Mouse (Mus musculus) hindbrain, embryonic 16.5 days (tissue): ENCODE results near the gene Cdiptos. TPM values are rescaled to one million over a fixed set of nuclear protein-coding genes. Genes with fewer than 3 reads are reported as not detected.

Experiments
- ATAC-seq: fragments of 200-750 bp; cut with Nextera tagmentation; 2 replicates; pipeline ENCODE4 v1.8.0; 2017; ENCODE audit warnings: moderate TSS enrichment, moderate library complexity
- H3K27ac ChIP-seq: fragments of 300-500 bp; sonication (generic); 2 replicates; pipeline ENCODE4 v1.5.1; 2014; ENCODE audit warnings: low read depth, mild to moderate bottlenecking, control low read depth, low read length, moderate library complexity
- H3K27me3 ChIP-seq: fragments of 300-500 bp; sonication (generic); replicated peaks from 2 replicates; pipeline ENCODE4 v1.6.1; 2014; ENCODE audit warnings: low read length; ENCODE audit not compliant: control insufficient read depth, insufficient read depth
- H3K36me3 ChIP-seq: fragments of 300-500 bp; sonication (generic); 2 replicates; pipeline ENCODE4 v1.6.1; 2014; ENCODE audit warnings: mild to moderate bottlenecking, low read length, moderate library complexity, mixed read lengths; ENCODE audit not compliant: control insufficient read depth, insufficient read depth
- H3K4me1 ChIP-seq: fragments of 300-500 bp; sonication (generic); 2 replicates; pipeline ENCODE4 v1.6.1; 2014; ENCODE audit warnings: low read depth, low read length; ENCODE audit not compliant: control insufficient read depth, insufficient read depth
- H3K4me2 ChIP-seq: fragments of 300-500 bp; sonication (generic); 2 replicates; pipeline ENCODE4 v1.6.1; 2014; ENCODE audit warnings: mild to moderate bottlenecking, low read length, control low read depth, moderate library complexity
- H3K4me3 ChIP-seq: fragments of 300-500 bp; sonication (generic); 2 replicates; pipeline ENCODE4 v1.5.1; 2014; ENCODE audit warnings: mild to moderate bottlenecking, low read length, control low read depth, moderate library complexity
- H3K9ac ChIP-seq: fragments of 300-500 bp; sonication (generic); 2 replicates; pipeline ENCODE4 v1.6.1; 2014; ENCODE audit warnings: low read depth, mild to moderate bottlenecking, control low read depth, low read length, moderate library complexity
- H3K9me3 ChIP-seq: fragments of 300-500 bp; sonication (generic); 2 replicates; pipeline ENCODE4 v1.6.1; 2014; ENCODE audit warnings: mild to moderate bottlenecking, low read length, moderate library complexity; ENCODE audit not compliant: control insufficient read depth
- WGBS: fragments of 180-500 bp; shearing (Covaris S2); extraction: QIAGEN DNeasy Blood & Tissue Kit; methylation state at CpG from one replicate; pipeline ENCODE4 v1.1.7; 2014; 5-methylcytosine and 5-hydroxymethylcytosine counted together
- polyA plus RNA-seq: library from polyadenylated mRNA; unstranded; fragments of >200 nt; fragmentation: Nextera tagmentation; extraction: Ambion mirVana; gene quantifications from 2 replicates; pipeline ENCODE4 v1.2.1, GENCODE M21; 2015

The Cdiptos gene
- polyA plus RNA-seq, 1 experiment from 2014 or later: 1.2 TPM

DNA sequence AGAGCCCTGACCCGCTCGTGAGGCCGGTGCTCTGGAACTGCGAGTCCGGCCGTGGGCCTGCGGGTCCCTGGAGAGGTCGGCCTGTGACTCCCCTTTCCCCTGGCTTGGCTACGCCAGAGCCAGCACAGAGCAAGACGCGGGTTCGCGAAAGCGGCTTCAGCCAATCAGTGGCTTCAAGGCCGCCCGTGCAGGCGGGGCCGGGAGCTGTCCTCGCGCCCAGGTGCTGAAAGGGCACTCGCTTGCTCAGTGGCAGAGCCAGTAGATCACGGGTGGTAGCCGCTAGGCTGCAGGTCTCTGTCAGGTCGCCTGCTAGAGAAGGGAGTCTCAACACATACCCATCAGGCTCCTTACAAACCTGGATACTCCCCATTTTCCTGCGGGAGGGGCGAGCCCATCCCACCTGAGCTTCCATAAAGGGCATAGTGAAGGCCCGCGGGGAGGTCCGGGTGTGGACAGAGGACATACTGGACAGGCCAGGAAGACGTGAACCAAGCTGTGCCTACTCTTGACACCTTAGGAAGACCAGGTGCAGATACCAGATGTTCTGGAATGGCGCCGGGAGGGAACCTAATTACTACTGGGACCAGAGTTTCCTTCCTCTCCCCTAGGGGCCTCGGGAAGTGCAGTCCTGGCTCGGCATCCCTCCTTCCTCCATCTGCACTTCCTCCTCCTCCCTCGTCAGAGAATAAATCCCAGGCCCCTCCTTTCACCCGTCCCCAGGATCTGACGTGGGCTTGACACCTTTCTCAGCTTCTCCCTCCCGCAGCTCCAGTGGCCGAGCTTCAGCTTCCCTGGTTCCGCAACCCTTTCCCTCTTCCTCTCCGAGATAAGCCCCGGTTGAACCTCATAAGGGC, 25.9 kb downstream of the Cdiptos start, which contains the start of gene Sez6l2:
Gene Sez6l2 (plus strand): TSS at position 771 of the 854 bp plus-strand sequence.
- under 1% methylated on average over 36 of the region's 42 CpGs for WGBS
- Histone ChIP-seq H3K4me3 (peak within 1 kb of the TSS; percentile 70), H3K27ac (peak within 1 kb of the TSS; percentile 93), H3K4me1 (peaks cover 28% of the 10 kb centered on the region), H3K27me3 (no peaks in the 10 kb centered on the region), H3K4me2 (peak within 1 kb of the TSS; percentile 93), H3K9me3 (no peaks in the 10 kb centered on the region), H3K9ac (peak within 1 kb of the TSS; percentile 78), H3K36me3 (peaks cover 4% of the 10 kb centered on the region)
- peak; percentile 92 for ATAC-seq

DNA sequence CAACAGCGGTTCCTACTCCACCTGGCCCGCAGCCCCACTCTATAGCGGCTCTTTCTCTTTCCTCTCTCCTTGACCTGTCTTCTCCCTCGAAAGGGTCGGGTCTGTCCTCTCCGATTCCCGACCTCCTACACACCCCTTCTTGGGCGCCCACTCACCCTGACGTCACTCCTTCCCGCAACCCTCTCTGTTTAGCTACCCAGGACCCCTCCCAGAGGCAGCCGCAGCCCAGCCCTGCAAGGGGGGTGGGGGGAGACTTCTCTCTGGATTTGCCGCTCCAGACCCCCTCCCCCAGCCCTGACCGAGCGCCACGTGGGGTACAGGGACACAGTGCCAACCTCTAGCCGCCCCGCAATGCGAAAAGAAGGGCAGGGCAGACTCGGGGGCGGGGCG, 26.5 kb downstream of the Cdiptos start, which contains the start of gene Asphd1:
Gene Asphd1 (minus strand): TSS at position 180 of the 390 bp plus-strand sequence.
- Histone ChIP-seq H3K4me2 (peak within 1 kb of the TSS; percentile 93), H3K36me3 (peaks cover 6% of the 10 kb centered on the region), H3K9me3 (no peaks in the 10 kb centered on the region), H3K4me1 (peaks cover 28% of the 10 kb centered on the region), H3K27ac (peak within 1 kb of the TSS; percentile 93), H3K27me3 (no peaks in the 10 kb centered on the region), H3K4me3 (peak within 1 kb of the TSS; percentile 70), H3K9ac (peak within 1 kb of the TSS; percentile 78)
- WGBS: under 1% methylated on average over 21 of the region's 21 CpGs
- ATAC-seq: peak; percentile 70

DNA sequence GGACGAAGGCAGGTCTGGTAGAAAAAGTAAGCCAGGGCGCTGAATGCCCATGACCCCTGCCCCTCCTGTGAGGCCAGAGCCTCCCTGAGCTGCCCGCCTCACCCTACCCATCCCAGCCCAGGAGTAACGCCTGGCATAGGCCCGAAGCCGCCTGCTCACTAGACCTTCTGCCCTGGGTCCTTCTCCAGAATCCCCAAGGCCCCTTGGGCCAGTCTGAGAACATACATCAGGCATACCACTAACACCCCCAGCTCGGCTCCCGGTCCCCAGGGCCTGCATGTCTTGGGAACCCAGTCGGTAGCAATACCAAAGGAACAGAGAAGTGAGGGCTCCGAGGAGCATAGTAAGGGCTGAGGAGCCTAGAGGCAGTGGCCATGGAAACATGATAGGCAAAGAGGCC, 27.3 kb downstream of the Cdiptos start:
- Histone ChIP-seq H3K27me3 (no peaks in the 10 kb centered on the region), H3K36me3 (peaks cover 9% of the 10 kb centered on the region), H3K27ac (peak overlapping the region; percentile 93), H3K9ac (peak overlapping the region; percentile 78), H3K4me2 (peak overlapping the region; percentile 93), H3K9me3 (no peaks in the 10 kb centered on the region), H3K4me3 (peak overlapping the region; percentile 70), H3K4me1 (peaks cover 28% of the 10 kb centered on the region)
- no peak for ATAC-seq
- WGBS: 78% methylated on average over 10 of the region's 10 CpGs

DNA sequence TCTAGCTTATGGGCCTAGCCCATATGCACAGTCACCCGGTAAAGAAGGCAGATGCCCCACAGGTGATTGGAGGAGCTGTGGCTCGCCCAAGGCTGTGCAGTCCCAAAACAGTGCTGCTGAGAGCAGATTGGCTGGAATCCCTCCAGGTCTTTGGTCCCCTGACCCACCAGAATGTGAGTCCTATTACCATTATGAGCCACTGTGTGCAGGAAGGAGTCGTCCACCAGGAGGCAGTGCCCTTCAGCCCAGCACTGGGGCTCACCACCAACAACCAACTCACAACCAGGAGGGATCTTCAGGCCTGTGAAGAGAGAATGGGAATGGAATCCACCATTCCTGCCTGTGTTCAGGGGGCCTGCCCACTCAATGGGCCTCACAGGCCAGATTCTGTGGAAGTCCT, 29.4 kb downstream of the Cdiptos start:
- Histone ChIP-seq H3K4me1 (peaks cover 13% of the 10 kb centered on the region), H3K27me3 (no peaks in the 10 kb centered on the region), H3K4me3 (no peak overlapping the region), H3K9ac (no peak overlapping the region), H3K36me3 (peaks cover 18% of the 10 kb centered on the region), H3K9me3 (no peaks in the 10 kb centered on the region), H3K4me2 (no peak overlapping the region), H3K27ac (no peak overlapping the region)
- no peak for ATAC-seq
- 46% methylated on average over 3 of the region's 3 CpGs for WGBS

GRCm38 (mm10) chr7:126941801-126942200, 34.1 kb downstream of the Cdiptos start:
- 44% methylated on average over 5 of the region's 5 CpGs for WGBS
- peaks cover 27% of the 10 kb centered on the region for H3K36me3 ChIP-seq

DNA sequence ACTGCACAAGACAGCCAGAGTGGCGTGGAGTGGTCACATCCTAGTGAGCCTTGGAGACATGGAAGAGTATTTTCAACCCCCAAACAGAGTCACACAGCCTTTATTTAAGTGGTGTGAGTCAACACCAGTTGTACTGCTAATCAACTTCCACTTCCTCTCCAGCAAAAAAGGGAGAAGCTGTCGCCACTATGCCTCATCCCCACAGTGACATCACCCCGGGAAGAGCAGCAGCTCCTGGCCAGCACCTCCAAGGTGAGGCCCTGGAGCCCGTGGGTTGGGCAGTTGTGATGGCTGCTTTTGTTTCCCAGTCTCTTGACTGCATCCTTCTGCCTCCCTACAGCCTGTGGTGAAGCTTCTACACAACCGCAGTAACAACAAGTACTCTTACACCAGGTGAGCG, 34.7 kb downstream of the Cdiptos start:
- H3K4me1 ChIP-seq: no peaks in the 10 kb centered on the region
- no peak overlapping the region for H3K27ac ChIP-seq
- 51% methylated on average over 6 of the region's 6 CpGs for WGBS
- peaks cover 30% of the 10 kb centered on the region for H3K36me3 ChIP-seq
- H3K4me3 ChIP-seq: no peak overlapping the region
- peaks cover 2% of the 10 kb centered on the region; the same call in 1 of the 2 replicates for H3K9me3 ChIP-seq
- H3K9ac ChIP-seq: no peak overlapping the region
- no peak for ATAC-seq
- no peak overlapping the region for H3K4me2 ChIP-seq
- H3K27me3 ChIP-seq: no peaks in the 10 kb centered on the region

More at GRCm38 (mm10) chr7:126941801-126942200, 34.1 kb downstream of the Cdiptos start:
- no peak overlapping the region for H3K4me2 ChIP-seq
- H3K27ac ChIP-seq: no peak overlapping the region
- H3K9ac ChIP-seq: no peak overlapping the region
- H3K4me1 ChIP-seq: no peaks in the 10 kb centered on the region; the same call in 1 of the 2 replicates
- peaks cover 2% of the 10 kb centered on the region; the same call in 1 of the 2 replicates for H3K9me3 ChIP-seq
- no peak for ATAC-seq
- no peak overlapping the region for H3K4me3 ChIP-seq
- H3K27me3 ChIP-seq: no peaks in the 10 kb centered on the region

GRCm38 (mm10) chr7:126932652-126933051, 43.2 kb downstream of the Cdiptos start:
- Histone ChIP-seq H3K27me3 (no peaks in the 10 kb centered on the region), H3K4me1 (peaks cover 6% of the 10 kb centered on the region), H3K4me2 (no peak overlapping the region), H3K36me3 (peaks cover 10% of the 10 kb centered on the region), H3K9me3 (peaks cover under 1% of the 10 kb centered on the region; the same call in 1 of the 2 replicates), H3K9ac (no peak overlapping the region), H3K27ac (no peak overlapping the region), H3K4me3 (no peak overlapping the region)
- ATAC-seq: no peak
- 88% methylated on average over 2 of the region's 2 CpGs for WGBS

DNA sequence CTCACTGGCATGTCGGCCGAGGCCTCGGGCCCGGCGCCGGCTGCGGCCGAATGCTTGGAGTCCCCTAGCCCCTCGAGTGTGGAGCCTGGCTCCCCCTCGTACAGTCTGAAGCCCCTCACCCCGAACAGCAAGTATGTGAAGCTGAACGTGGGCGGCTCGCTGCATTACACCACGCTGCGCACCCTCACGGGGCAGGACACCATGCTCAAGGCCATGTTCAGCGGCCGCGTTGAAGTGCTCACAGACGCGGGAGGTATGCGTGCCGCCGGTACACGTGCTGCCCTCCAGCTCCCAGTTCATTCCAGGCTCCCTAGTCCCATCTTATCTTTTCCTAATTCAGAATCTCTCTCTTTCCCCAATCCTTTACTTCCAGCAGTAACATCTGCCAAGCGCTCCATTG, 46.9 kb downstream of the Cdiptos start:
- H3K4me1 ChIP-seq: peaks cover 6% of the 10 kb centered on the region
- H3K36me3 ChIP-seq: no peaks in the 10 kb centered on the region
- peak overlapping the region; percentile 81 for H3K27ac ChIP-seq
- no peaks in the 10 kb centered on the region for H3K9me3 ChIP-seq
- H3K4me2 ChIP-seq: peak overlapping the region; percentile 88
- peak; percentile 78 for ATAC-seq
- H3K9ac ChIP-seq: peak overlapping the region; percentile 85
- H3K4me3 ChIP-seq: peak overlapping the region; percentile 67
- H3K27me3 ChIP-seq: no peaks in the 10 kb centered on the region
- WGBS: under 1% methylated on average over 21 of the region's 27 CpGs

DNA sequence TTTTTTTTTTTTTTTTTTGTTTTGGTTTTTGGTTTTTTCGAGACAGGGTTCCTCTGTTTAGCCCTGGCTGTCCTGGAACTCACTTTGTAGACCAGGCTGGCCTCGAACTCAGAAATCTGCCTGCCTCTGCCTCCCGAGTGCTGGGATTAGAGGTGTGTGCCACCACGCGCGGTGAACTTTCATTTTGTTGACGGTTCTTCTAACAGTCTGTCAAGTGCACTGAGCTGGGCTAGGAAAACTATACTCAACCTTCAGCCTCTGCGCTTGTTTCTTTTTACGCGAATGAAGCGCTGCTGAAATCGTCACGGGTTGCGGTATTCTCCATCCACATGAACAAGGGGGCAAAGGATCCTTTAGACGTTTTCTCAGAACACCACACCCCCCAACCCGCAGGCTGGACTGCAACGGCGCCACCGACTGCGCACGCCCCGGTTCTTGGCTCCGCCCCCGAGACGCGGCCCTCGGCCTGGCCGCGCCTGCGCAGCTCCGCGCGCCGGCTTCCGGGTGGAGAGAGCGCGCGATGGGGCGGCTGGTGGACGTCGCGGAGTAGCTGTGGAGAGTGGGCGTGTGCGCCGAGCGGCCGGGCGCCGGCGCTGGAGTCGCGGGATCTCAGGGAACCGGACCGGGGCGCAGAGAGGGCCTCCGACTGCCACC, 47.4 kb downstream of the Cdiptos start, which contains the start of gene Kctd13:
Gene Kctd13 (plus strand): TSS at position 496 of the 654 bp plus-strand sequence.
- ATAC-seq: peak; percentile 98
- H3K27ac ChIP-seq: peak within 1 kb of the TSS; percentile 81
- peak within 1 kb of the TSS; percentile 88 for H3K4me2 ChIP-seq
- H3K4me3 ChIP-seq: peak within 1 kb of the TSS; percentile 67
- WGBS: 3% methylated on average over 55 of the region's 56 CpGs
- peaks cover 6% of the 10 kb centered on the region for H3K4me1 ChIP-seq
- H3K27me3 ChIP-seq: no peaks in the 10 kb centered on the region
- H3K9ac ChIP-seq: peak within 1 kb of the TSS; percentile 85
- no peaks in the 10 kb centered on the region for H3K36me3 ChIP-seq
- no peaks in the 10 kb centered on the region for H3K9me3 ChIP-seq
